Mouse (Mus musculus): ENCODE measurements at regions not wholly inside any gene's neighbourhood (a gene's known extent, or its start where the extent isn't known, plus 50 kb on each side); places are given as distances from the start of the nearest gene placed in this dataset.
A peak's percentile ranks its signal among the peaks of the same experiment; 100 is the strongest.

- 92% methylated on average over 1 of the region's 1 CpGs for WGBS
- ATAC-seq (ENCODE audit: insufficient number of reproducible peaks, insufficient read depth, low FRiP score, low read depth): no peak
Measured at GRCm38 (mm10) chr9:30697533-30697932, 224.7 kb downstream of the Adamts15 start.

GRCm38 (mm10) chr9:30668095-30668494 lies 241.2 kb downstream of the Snx19 start:
- no peak overlapping the region for H3K9ac ChIP-seq (replicated peaks; ENCODE audit: low read depth, low read length)
- no peak for ATAC-seq (ENCODE audit: insufficient number of reproducible peaks, insufficient read depth, low FRiP score, low read depth)

More at GRCm38 (mm10) chr9:30697533-30697932, 224.7 kb downstream of the Adamts15 start:
- no peaks in the 10 kb centered on the region for H3K9me3 ChIP-seq (ENCODE audit: control insufficient read depth, low read depth, low read length)
- no peaks in the 10 kb centered on the region for H3K4me1 ChIP-seq (ENCODE audit: control insufficient read depth, insufficient read depth, low read length)
- no peak overlapping the region for H3K27ac ChIP-seq (ENCODE audit: low read length)
- H3K36me3 ChIP-seq (ENCODE audit: control insufficient read depth, insufficient read depth, low read length): no peaks in the 10 kb centered on the region
- H3K9ac ChIP-seq (replicated peaks; ENCODE audit: low read depth, low read length): no peak overlapping the region
- no peak overlapping the region for H3K4me3 ChIP-seq (ENCODE audit: low read depth, low read length)
- no peak overlapping the region for H3K4me2 ChIP-seq (replicated peaks; ENCODE audit: low read depth, low read length)
- H3K27me3 ChIP-seq (ENCODE audit: control insufficient read depth, insufficient read depth, low read length): no peaks in the 10 kb centered on the region

GRCm38 (mm10) chr9:30662456-30662855 lies 235.5 kb downstream of the Snx19 start:
- H3K4me3 ChIP-seq (ENCODE audit: low read depth, low read length): no peak overlapping the region
- 83% methylated on average over 6 of the region's 6 CpGs for WGBS
- no peaks in the 10 kb centered on the region for H3K27me3 ChIP-seq (ENCODE audit: control insufficient read depth, insufficient read depth, low read length)
- no peaks in the 10 kb centered on the region for H3K36me3 ChIP-seq (ENCODE audit: control insufficient read depth, insufficient read depth, low read length)
- no peak overlapping the region for H3K4me2 ChIP-seq (replicated peaks; ENCODE audit: low read depth, low read length)
- H3K27ac ChIP-seq (ENCODE audit: low read length): no peak overlapping the region
- no peak for ATAC-seq (ENCODE audit: insufficient number of reproducible peaks, insufficient read depth, low FRiP score, low read depth)
- H3K9me3 ChIP-seq (ENCODE audit: control insufficient read depth, low read depth, low read length): peaks cover 12% of the 10 kb centered on the region; the same call in 1 of the 2 replicates
- H3K4me1 ChIP-seq (ENCODE audit: control insufficient read depth, insufficient read depth, low read length): no peaks in the 10 kb centered on the region
- H3K9ac ChIP-seq (replicated peaks; ENCODE audit: low read depth, low read length): no peak overlapping the region

More at GRCm38 (mm10) chr9:30668095-30668494, 241.2 kb downstream of the Snx19 start:
- no peak overlapping the region for H3K27ac ChIP-seq (ENCODE audit: low read length)
- H3K4me2 ChIP-seq (replicated peaks; ENCODE audit: low read depth, low read length): no peak overlapping the region
- peaks cover 12% of the 10 kb centered on the region; the same call in 1 of the 2 replicates for H3K9me3 ChIP-seq (ENCODE audit: control insufficient read depth, low read depth, low read length)
- H3K4me1 ChIP-seq (ENCODE audit: control insufficient read depth, insufficient read depth, low read length): no peaks in the 10 kb centered on the region
- H3K4me3 ChIP-seq (ENCODE audit: low read depth, low read length): no peak overlapping the region
- H3K27me3 ChIP-seq (ENCODE audit: control insufficient read depth, insufficient read depth, low read length): no peaks in the 10 kb centered on the region
- no peaks in the 10 kb centered on the region for H3K36me3 ChIP-seq (ENCODE audit: control insufficient read depth, insufficient read depth, low read length)

- H3K27me3 ChIP-seq (ENCODE audit: control insufficient read depth, insufficient read depth, low read length): no peaks in the 10 kb centered on the region
- H3K4me2 ChIP-seq (replicated peaks; ENCODE audit: low read depth, low read length): no peak overlapping the region
- H3K9me3 ChIP-seq (ENCODE audit: control insufficient read depth, low read depth, low read length): no peaks in the 10 kb centered on the region
- H3K27ac ChIP-seq (ENCODE audit: low read length): no peak overlapping the region
- no peaks in the 10 kb centered on the region for H3K36me3 ChIP-seq (ENCODE audit: control insufficient read depth, insufficient read depth, low read length)
- no peak overlapping the region for H3K4me3 ChIP-seq (ENCODE audit: low read depth, low read length)
- ATAC-seq (ENCODE audit: insufficient number of reproducible peaks, insufficient read depth, low FRiP score, low read depth): no peak
- no peaks in the 10 kb centered on the region for H3K4me1 ChIP-seq (ENCODE audit: control insufficient read depth, insufficient read depth, low read length)
- 82% methylated on average over 5 of the region's 5 CpGs for whole genome bisulfite sequencing
- H3K9ac ChIP-seq (replicated peaks; ENCODE audit: low read depth, low read length): no peak overlapping the region
Measured at GRCm38 (mm10) chr9:30653961-30654360, 227.1 kb downstream of the Snx19 start.

- Histone ChIP-seq H3K4me3 (ENCODE audit: low read depth, low read length) (no peak overlapping the region), H3K36me3 (ENCODE audit: control insufficient read depth, insufficient read depth, low read length) (no peaks in the 10 kb centered on the region), H3K4me1 (ENCODE audit: control insufficient read depth, insufficient read depth, low read length) (no peaks in the 10 kb centered on the region), H3K9ac (replicated peaks; ENCODE audit: low read depth, low read length) (no peak overlapping the region), H3K9me3 (ENCODE audit: control insufficient read depth, low read depth, low read length) (no peaks in the 10 kb centered on the region), H3K27me3 (ENCODE audit: control insufficient read depth, insufficient read depth, low read length) (no peaks in the 10 kb centered on the region), H3K27ac (ENCODE audit: low read length) (no peak overlapping the region), H3K4me2 (replicated peaks; ENCODE audit: low read depth, low read length) (no peak overlapping the region)
- 92% methylated on average over 3 of the region's 3 CpGs for WGBS
- ATAC-seq (ENCODE audit: insufficient number of reproducible peaks, insufficient read depth, low FRiP score, low read depth): no peak
Measured at GRCm38 (mm10) chr9:30653210-30653609, 226.3 kb downstream of the Snx19 start.

- Histone ChIP-seq H3K27me3 (ENCODE audit: control insufficient read depth, insufficient read depth, low read length) (no peaks in the 10 kb centered on the region), H3K9me3 (ENCODE audit: control insufficient read depth, low read depth, low read length) (no peaks in the 10 kb centered on the region), H3K4me2 (replicated peaks; ENCODE audit: low read depth, low read length) (no peak overlapping the region), H3K4me1 (ENCODE audit: control insufficient read depth, insufficient read depth, low read length) (no peaks in the 10 kb centered on the region), H3K9ac (replicated peaks; ENCODE audit: low read depth, low read length) (no peak overlapping the region), H3K27ac (ENCODE audit: low read length) (no peak overlapping the region), H3K4me3 (ENCODE audit: low read depth, low read length) (no peak overlapping the region), H3K36me3 (ENCODE audit: control insufficient read depth, insufficient read depth, low read length) (no peaks in the 10 kb centered on the region)
- 87% methylated on average over 13 of the region's 13 CpGs for WGBS
- no peak for ATAC-seq (ENCODE audit: insufficient number of reproducible peaks, insufficient read depth, low FRiP score, low read depth)
Measured at GRCm38 (mm10) chr9:30649392-30650054, 222.6 kb downstream of the Snx19 start.

GRCm38 (mm10) chr9:30633741-30634470 lies 207.0 kb downstream of the Snx19 start:
- WGBS: 63% methylated on average over 10 of the region's 10 CpGs
- no peaks in the 10 kb centered on the region for H3K36me3 ChIP-seq (ENCODE audit: control insufficient read depth, insufficient read depth, low read length)
- H3K4me1 ChIP-seq (ENCODE audit: control insufficient read depth, insufficient read depth, low read length): peaks cover 14% of the 10 kb centered on the region
- no peak for ATAC-seq (ENCODE audit: insufficient number of reproducible peaks, insufficient read depth, low FRiP score, low read depth)
- H3K9me3 ChIP-seq (ENCODE audit: control insufficient read depth, low read depth, low read length): no peaks in the 10 kb centered on the region
- no peak overlapping the region for H3K4me3 ChIP-seq (ENCODE audit: low read depth, low read length)
- H3K27me3 ChIP-seq (ENCODE audit: control insufficient read depth, insufficient read depth, low read length): no peaks in the 10 kb centered on the region
- no peak overlapping the region for H3K4me2 ChIP-seq (replicated peaks; ENCODE audit: low read depth, low read length)
- peak overlapping the region; percentile 33; the same call in 1 of the 2 replicates for H3K27ac ChIP-seq (ENCODE audit: low read length)
- H3K9ac ChIP-seq (replicated peaks; ENCODE audit: low read depth, low read length): no peak overlapping the region

- WGBS: 16% methylated on average over 6 of the region's 6 CpGs
- Histone ChIP-seq H3K27ac (ENCODE audit: low read length) (peak overlapping the region; percentile 16; the same call in 1 of the 2 replicates), H3K4me1 (ENCODE audit: control insufficient read depth, insufficient read depth, low read length) (peaks cover 14% of the 10 kb centered on the region), H3K36me3 (ENCODE audit: control insufficient read depth, insufficient read depth, low read length) (no peaks in the 10 kb centered on the region), H3K4me3 (ENCODE audit: low read depth, low read length) (no peak overlapping the region), H3K9me3 (ENCODE audit: control insufficient read depth, low read depth, low read length) (no peaks in the 10 kb centered on the region), H3K27me3 (ENCODE audit: control insufficient read depth, insufficient read depth, low read length) (no peaks in the 10 kb centered on the region), H3K4me2 (replicated peaks; ENCODE audit: low read depth, low read length) (no peak overlapping the region), H3K9ac (replicated peaks; ENCODE audit: low read depth, low read length) (no peak overlapping the region)
- peak; percentile 46; the same call in 1 of the 2 replicates for ATAC-seq (ENCODE audit: insufficient number of reproducible peaks, insufficient read depth, low FRiP score, low read depth)
Measured at GRCm38 (mm10) chr9:30632164-30633146, 205.5 kb downstream of the Snx19 start.

Measured in stomach, embryonic 14.5 days (tissue).